Mouse (Mus musculus): ENCODE results near the gene Syne2. TPM values are rescaled to one million over a fixed set of nuclear protein-coding genes. Genes with fewer than 3 reads are reported as not detected.

Gene Syne2
- polyA plus RNA-seq, 1 experiment from 2014 or later: 42.6 TPM

DNA sequence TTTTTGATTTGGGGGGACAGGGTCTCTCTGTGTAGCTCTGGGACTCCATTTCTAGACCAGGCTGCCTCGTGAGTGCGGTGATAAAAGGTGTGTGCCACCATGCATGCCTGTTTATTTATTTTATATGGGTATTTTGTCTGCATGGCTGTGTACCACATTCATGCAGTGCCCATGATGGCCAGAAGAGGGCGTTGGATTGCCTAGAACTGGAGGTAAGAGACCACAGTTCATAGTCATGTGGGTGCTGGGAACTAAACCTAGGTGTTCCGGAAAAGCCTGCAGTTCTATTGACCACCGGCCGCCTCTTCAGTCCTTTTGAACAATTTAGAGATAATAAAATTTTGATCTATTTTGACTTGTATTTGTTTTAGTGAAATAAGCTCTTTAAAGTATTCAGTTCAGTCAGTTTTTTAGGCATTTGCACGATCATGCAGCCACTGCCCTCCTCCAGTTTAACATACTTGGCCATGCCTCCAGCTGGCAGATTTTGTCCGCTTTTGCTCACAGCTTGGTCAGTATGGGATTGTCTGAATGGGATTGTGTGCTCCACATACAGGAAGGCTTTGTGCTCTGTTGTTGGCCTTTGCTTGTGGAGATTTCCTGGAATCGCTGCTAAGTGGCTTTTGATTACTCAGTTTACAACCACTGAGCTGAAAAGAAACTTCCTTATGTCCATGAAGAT lies 76.5 kb downstream of the Syne2 start:
- Histone ChIP-seq H3K27me3 (replicated peaks; ENCODE audit: control insufficient read depth, insufficient read depth, low read length) (no peaks in the 10 kb centered on the region), H3K27ac (ENCODE audit: low read depth, low read length) (no peak overlapping the region), H3K4me3 (ENCODE audit: low read length) (no peak overlapping the region), H3K4me2 (ENCODE audit: low read length) (no peak overlapping the region), H3K9me3 (ENCODE audit: control insufficient read depth, low read length) (no peaks in the 10 kb centered on the region), H3K9ac (ENCODE audit: low read depth, low read length) (no peak overlapping the region), H3K36me3 (ENCODE audit: control insufficient read depth, insufficient read depth, low read length) (0 out of 2 replicates have a peak, but pooled peaks cover 2% of the 10 kb centered on the region), H3K4me1 (ENCODE audit: control insufficient read depth, insufficient read depth, low read depth, low read length) (no peaks in the 10 kb centered on the region)
- WGBS: 72% methylated on average over 9 of the region's 9 CpGs
- peak; percentile 56; the same call in 1 of the 2 replicates for ATAC-seq

DNA sequence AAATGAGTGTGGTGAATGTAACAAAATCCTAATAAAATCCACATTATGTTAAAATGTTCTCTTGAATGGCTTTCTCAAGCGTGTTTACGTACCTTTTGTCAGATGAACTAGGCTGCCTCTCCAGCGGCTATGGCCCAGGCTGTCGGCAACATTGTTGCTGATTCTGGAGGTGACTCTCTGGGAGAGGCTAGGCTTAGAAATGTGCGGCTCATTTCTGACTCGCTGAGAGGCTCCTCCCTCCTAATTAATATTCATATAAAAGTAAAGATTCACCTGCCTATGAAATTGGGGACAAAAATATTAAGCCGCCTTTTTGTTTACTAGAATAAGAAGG lies 77.0 kb downstream of the Syne2 start:
- no peak overlapping the region for H3K4me3 ChIP-seq (ENCODE audit: low read length)
- H3K9ac ChIP-seq (ENCODE audit: low read depth, low read length): no peak overlapping the region
- ATAC-seq: peak; percentile 24; the same call in 1 of the 2 replicates
- no peaks in the 10 kb centered on the region for H3K4me1 ChIP-seq (ENCODE audit: control insufficient read depth, insufficient read depth, low read depth, low read length)
- no peaks in the 10 kb centered on the region for H3K27me3 ChIP-seq (replicated peaks; ENCODE audit: control insufficient read depth, insufficient read depth, low read length)
- H3K36me3 ChIP-seq (ENCODE audit: control insufficient read depth, insufficient read depth, low read length): 0 out of 2 replicates have a peak, but pooled peaks cover 2% of the 10 kb centered on the region
- H3K9me3 ChIP-seq (ENCODE audit: control insufficient read depth, low read length): no peaks in the 10 kb centered on the region
- H3K4me2 ChIP-seq (ENCODE audit: low read length): no peak overlapping the region
- WGBS: 61% methylated on average over 7 of the region's 7 CpGs
- no peak overlapping the region for H3K27ac ChIP-seq (ENCODE audit: low read depth, low read length)

DNA sequence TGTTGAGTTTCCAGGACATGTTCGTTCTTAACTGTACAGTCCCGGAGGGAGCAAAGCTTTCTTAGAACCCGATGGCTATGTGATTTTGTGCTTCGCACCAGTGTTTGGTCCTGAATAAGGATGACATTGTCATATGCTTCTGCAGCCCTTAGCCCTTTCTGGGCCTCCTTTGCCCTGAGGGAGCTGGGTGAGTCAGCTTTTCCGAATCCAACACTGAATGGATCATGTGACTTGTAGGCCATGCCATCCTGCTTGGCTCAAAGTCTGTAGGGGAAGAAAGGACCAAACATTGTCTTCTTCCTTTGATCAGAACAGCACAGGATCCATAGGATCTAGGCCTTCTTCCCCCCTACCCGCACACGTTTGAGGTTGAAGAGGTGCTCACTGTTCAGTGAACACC lies 79.9 kb downstream of the Syne2 start:
- Histone ChIP-seq H3K36me3 (ENCODE audit: control insufficient read depth, insufficient read depth, low read length) (0 out of 2 replicates have a peak, but pooled peaks cover 4% of the 10 kb centered on the region), H3K4me1 (ENCODE audit: control insufficient read depth, insufficient read depth, low read depth, low read length) (no peaks in the 10 kb centered on the region), H3K27ac (ENCODE audit: low read depth, low read length) (no peak overlapping the region), H3K9ac (ENCODE audit: low read depth, low read length) (no peak overlapping the region), H3K4me2 (ENCODE audit: low read length) (no peak overlapping the region), H3K27me3 (replicated peaks; ENCODE audit: control insufficient read depth, insufficient read depth, low read length) (no peaks in the 10 kb centered on the region), H3K9me3 (ENCODE audit: control insufficient read depth, low read length) (0 out of 2 replicates have a peak, but pooled peaks cover 2% of the 10 kb centered on the region), H3K4me3 (ENCODE audit: low read length) (no peak overlapping the region)
- WGBS: 92% methylated on average over 7 of the region's 7 CpGs
- ATAC-seq: no peak

DNA sequence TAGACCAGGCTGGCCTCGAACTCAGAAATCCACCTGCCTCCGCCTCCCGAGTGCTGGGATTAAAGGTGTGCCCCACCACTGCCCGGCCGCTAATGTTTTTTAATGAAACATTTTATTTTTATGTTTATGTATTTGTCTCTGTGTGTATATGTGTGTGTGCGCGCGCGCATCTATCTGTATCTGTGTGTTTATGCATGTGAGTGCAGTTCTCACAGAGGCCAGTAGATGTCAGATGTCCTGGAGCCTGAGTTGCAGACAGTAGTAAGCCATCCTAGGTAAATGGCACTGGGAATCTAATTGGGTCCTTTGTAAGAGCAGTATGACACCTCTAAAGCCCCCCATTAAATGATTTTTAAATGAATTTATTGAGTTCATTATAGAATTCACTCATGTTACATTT lies 83.8 kb downstream of the Syne2 start:
- H3K4me2 ChIP-seq (ENCODE audit: low read length): no peak overlapping the region
- no peaks in the 10 kb centered on the region for H3K4me1 ChIP-seq (ENCODE audit: control insufficient read depth, insufficient read depth, low read depth, low read length)
- H3K9me3 ChIP-seq (ENCODE audit: control insufficient read depth, low read length): 0 out of 2 replicates have a peak, but pooled peaks cover 2% of the 10 kb centered on the region
- 97% methylated on average over 9 of the region's 9 CpGs for WGBS
- peaks cover 10% of the 10 kb centered on the region; the same call in 1 of the 2 replicates for H3K36me3 ChIP-seq (ENCODE audit: control insufficient read depth, insufficient read depth, low read length)
- ATAC-seq: no peak
- no peaks in the 10 kb centered on the region for H3K27me3 ChIP-seq (replicated peaks; ENCODE audit: control insufficient read depth, insufficient read depth, low read length)
- no peak overlapping the region for H3K4me3 ChIP-seq (ENCODE audit: low read length)
- H3K9ac ChIP-seq (ENCODE audit: low read depth, low read length): no peak overlapping the region
- H3K27ac ChIP-seq (ENCODE audit: low read depth, low read length): no peak overlapping the region

DNA sequence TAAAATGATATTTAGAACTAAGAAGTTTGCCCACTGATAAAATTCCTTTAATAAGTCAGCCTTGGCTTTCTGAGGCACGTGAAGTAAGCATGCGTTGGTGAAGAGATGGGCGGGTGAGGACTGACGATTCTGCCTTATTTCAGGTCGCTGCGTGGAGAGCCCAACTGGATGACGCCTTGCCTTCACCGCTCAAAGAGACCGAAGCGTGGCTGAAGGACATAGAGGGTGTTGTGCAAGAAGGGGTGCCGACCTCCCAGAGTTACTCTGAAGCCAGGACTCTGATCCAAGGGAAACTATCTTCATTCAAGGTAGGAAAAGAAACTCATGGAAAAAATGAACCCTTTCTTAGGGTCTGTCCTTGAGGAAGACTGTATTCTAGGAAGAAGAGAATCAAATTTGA lies 86.1 kb downstream of the Syne2 start:
- no peak overlapping the region for H3K27ac ChIP-seq (ENCODE audit: low read depth, low read length)
- no peaks in the 10 kb centered on the region for H3K4me1 ChIP-seq (ENCODE audit: control insufficient read depth, insufficient read depth, low read depth, low read length)
- H3K27me3 ChIP-seq (replicated peaks; ENCODE audit: control insufficient read depth, insufficient read depth, low read length): no peaks in the 10 kb centered on the region
- H3K4me3 ChIP-seq (ENCODE audit: low read length): no peak overlapping the region
- no peak for ATAC-seq
- H3K9ac ChIP-seq (ENCODE audit: low read depth, low read length): no peak overlapping the region
- H3K4me2 ChIP-seq (ENCODE audit: low read length): no peak overlapping the region
- 0 out of 2 replicates have a peak, but pooled peaks cover 2% of the 10 kb centered on the region for H3K9me3 ChIP-seq (ENCODE audit: control insufficient read depth, low read length)
- 96% methylated on average over 11 of the region's 11 CpGs for WGBS
- H3K36me3 ChIP-seq (ENCODE audit: control insufficient read depth, insufficient read depth, low read length): peaks cover 7% of the 10 kb centered on the region; the same call in 1 of the 2 replicates

DNA sequence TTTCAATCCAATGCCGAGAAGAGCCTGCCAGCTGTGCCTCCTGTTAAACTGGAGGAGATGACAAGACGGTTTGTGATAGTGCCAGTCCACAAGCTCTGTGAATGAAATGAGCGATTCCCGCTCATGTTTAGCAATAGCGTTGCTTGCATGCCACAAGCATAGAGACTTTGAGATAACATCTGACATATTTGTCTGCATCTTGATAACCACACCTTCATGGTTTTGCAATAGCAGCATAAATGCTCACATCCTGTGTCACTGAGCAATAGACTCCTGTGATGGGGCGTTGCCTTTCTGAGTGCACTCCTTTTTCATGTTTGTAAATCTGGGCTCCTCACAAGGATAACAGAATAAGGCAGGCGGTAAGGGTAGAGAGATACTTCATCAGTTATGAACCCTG lies 87.4 kb downstream of the Syne2 start:
- no peak overlapping the region for H3K4me3 ChIP-seq (ENCODE audit: low read length)
- ATAC-seq: no peak
- no peak overlapping the region for H3K9ac ChIP-seq (ENCODE audit: low read depth, low read length)
- no peak overlapping the region for H3K27ac ChIP-seq (ENCODE audit: low read depth, low read length)
- no peaks in the 10 kb centered on the region for H3K27me3 ChIP-seq (replicated peaks; ENCODE audit: control insufficient read depth, insufficient read depth, low read length)
- no peaks in the 10 kb centered on the region for H3K4me1 ChIP-seq (ENCODE audit: control insufficient read depth, insufficient read depth, low read depth, low read length)
- 0 out of 2 replicates have a peak, but pooled peaks cover 2% of the 10 kb centered on the region for H3K9me3 ChIP-seq (ENCODE audit: control insufficient read depth, low read length)
- peaks cover 7% of the 10 kb centered on the region; the same call in 1 of the 2 replicates for H3K36me3 ChIP-seq (ENCODE audit: control insufficient read depth, insufficient read depth, low read length)
- WGBS: 94% methylated on average over 7 of the region's 7 CpGs
- H3K4me2 ChIP-seq (ENCODE audit: low read length): no peak overlapping the region

DNA sequence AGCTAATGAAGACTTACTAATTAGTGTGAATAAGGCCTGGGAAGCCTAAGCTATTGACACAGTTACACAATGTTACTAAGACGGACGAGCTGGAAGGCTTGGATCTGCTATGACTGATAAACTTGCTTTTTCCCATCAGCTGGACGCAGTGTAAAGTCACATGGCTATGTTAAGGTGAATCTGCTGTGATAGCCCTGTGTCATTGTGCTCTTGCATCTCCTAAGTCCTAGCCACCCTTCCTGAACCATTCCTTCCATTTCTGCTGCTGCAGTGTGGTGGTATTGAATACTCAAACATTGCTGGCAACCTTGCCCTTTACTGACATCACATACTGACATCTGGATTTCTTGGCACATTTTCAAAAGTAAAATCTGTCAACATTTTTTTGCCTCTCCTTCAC lies 90.5 kb downstream of the Syne2 start:
- ATAC-seq: no peak
- 83% methylated on average over 3 of the region's 3 CpGs for WGBS
- Histone ChIP-seq H3K9ac (ENCODE audit: low read depth, low read length) (no peak overlapping the region), H3K4me2 (ENCODE audit: low read length) (no peak overlapping the region), H3K27me3 (replicated peaks; ENCODE audit: control insufficient read depth, insufficient read depth, low read length) (no peaks in the 10 kb centered on the region), H3K4me3 (ENCODE audit: low read length) (no peak overlapping the region), H3K36me3 (ENCODE audit: control insufficient read depth, insufficient read depth, low read length) (peaks cover 8% of the 10 kb centered on the region; the same call in 1 of the 2 replicates), H3K27ac (ENCODE audit: low read depth, low read length) (no peak overlapping the region), H3K9me3 (ENCODE audit: control insufficient read depth, low read length) (no peaks in the 10 kb centered on the region), H3K4me1 (ENCODE audit: control insufficient read depth, insufficient read depth, low read depth, low read length) (no peaks in the 10 kb centered on the region)

DNA sequence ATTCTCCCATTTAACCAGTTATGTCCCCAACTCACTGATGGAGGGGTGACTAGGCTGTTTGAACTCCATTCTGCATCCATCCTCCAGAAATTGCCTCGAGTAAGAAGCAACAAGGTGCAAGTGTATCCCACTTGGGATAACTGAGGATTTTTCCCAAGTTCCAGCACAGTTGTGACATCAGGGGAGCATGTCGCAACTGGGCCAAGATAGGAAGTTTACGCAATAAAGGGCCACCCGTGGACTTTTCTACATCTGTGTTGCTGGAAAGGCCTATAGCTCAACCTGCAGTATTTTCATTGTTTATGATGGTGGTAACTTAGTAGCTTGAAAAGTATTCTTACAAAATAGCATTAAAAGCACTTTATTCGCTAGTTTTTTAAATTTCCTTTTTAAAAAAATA lies 97.8 kb downstream of the Syne2 start:
- H3K27ac ChIP-seq (ENCODE audit: low read depth, low read length): no peak overlapping the region
- no peaks in the 10 kb centered on the region for H3K4me1 ChIP-seq (ENCODE audit: control insufficient read depth, insufficient read depth, low read depth, low read length)
- H3K27me3 ChIP-seq (replicated peaks; ENCODE audit: control insufficient read depth, insufficient read depth, low read length): no peaks in the 10 kb centered on the region
- 95% methylated on average over 5 of the region's 5 CpGs for WGBS
- H3K9ac ChIP-seq (ENCODE audit: low read depth, low read length): no peak overlapping the region
- no peak overlapping the region for H3K4me2 ChIP-seq (ENCODE audit: low read length)
- H3K9me3 ChIP-seq (ENCODE audit: control insufficient read depth, low read length): no peaks in the 10 kb centered on the region
- ATAC-seq: no peak
- peaks cover 5% of the 10 kb centered on the region; the same call in 1 of the 2 replicates for H3K36me3 ChIP-seq (ENCODE audit: control insufficient read depth, insufficient read depth, low read length)
- H3K4me3 ChIP-seq (ENCODE audit: low read length): no peak overlapping the region

DNA sequence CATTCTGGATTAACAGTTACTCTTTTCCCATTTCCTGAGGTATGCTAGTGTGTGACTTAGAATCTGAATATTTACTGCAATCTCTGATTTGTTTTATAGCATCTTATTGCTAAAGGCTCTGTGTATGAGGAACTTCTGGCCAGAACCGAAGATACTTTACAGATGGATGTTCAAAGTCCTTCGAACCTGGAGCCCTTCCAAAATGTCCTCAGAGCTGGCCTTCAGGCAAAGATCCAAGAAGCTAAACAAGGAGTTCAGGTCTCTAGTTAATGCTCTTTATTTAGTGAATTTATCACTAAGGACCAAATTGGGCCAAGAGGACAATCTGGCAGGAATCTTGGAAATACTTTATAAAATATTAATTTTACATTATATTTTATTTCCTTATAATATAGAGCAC lies 100.5 kb downstream of the Syne2 start:
- Histone ChIP-seq H3K9me3 (ENCODE audit: control insufficient read depth, low read length) (no peaks in the 10 kb centered on the region), H3K36me3 (ENCODE audit: control insufficient read depth, insufficient read depth, low read length) (peaks cover 3% of the 10 kb centered on the region; the same call in 1 of the 2 replicates), H3K9ac (ENCODE audit: low read depth, low read length) (no peak overlapping the region), H3K4me1 (ENCODE audit: control insufficient read depth, insufficient read depth, low read depth, low read length) (no peaks in the 10 kb centered on the region), H3K27ac (ENCODE audit: low read depth, low read length) (no peak overlapping the region), H3K27me3 (replicated peaks; ENCODE audit: control insufficient read depth, insufficient read depth, low read length) (no peaks in the 10 kb centered on the region), H3K4me2 (ENCODE audit: low read length) (no peak overlapping the region), H3K4me3 (ENCODE audit: low read length) (no peak overlapping the region)
- WGBS: 73% methylated on average over 2 of the region's 2 CpGs
- ATAC-seq: no peak
